15 mouse cellular contexts compared by ENCODE assay signal in the genomic region with DNA sequence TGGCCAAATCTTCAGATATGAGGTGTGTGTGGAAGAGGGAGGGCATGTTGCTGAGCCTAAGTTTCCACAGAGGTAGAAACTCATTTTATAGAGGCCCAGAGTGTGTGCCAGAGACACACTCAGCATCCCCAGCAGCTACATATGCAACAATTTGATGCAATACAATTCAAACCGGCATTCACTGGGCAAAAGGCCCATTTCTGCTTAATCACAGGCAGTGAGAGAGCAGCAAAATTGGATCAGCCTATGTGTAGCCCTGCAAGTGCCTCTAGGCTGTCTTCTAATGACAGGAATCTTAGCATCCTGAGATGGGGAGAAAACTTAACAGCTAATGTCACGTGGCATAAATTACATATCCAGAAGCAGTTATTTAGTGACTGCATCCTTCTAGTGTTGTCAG.
"Had no signal": no experiment of that assay in that cellular context is flagged by ENCODE, and none has a peak within 500 bp of the region (broad histone marks: within the 10 kb centered on the region; RNA-seq: fewer than 3 reads in every experiment).

No protein-coding gene starts in this region.

- ATAC-seq: liver, postnatal 0 days had no signal

- H3K9ac ChIP-seq: limb, embryonic 12.5 days; liver, embryonic 13.5 days; liver, postnatal 0 days; lung, embryonic 15.5 days had no signal

- H3K9me3 ChIP-seq: limb, embryonic 12.5 days; liver, embryonic 13.5 days; lung, embryonic 15.5 days had no signal

- H3K4me1 ChIP-seq: limb, embryonic 12.5 days; liver, embryonic 13.5 days; lung, embryonic 15.5 days; megakaryocyte, embryonic 14.5 days had no signal

- H3K4me2 ChIP-seq: limb, embryonic 12.5 days; liver, embryonic 13.5 days; lung, embryonic 15.5 days had no signal

- DNase-seq: kidney, postnatal 36 days; layer of hippocampus, adult 9-11 months; layer of hippocampus, postnatal 36 days; liver; liver, embryonic 13.5 days; liver, postnatal 0 days; lung, postnatal 14 days; midbrain, embryonic 14.5 days; right cerebral cortex, postnatal 14 days; thymus, postnatal 36 days had no signal

- H3K27me3 ChIP-seq: limb, embryonic 12.5 days; liver, embryonic 13.5 days; lung, embryonic 15.5 days had no signal

- H3K4me3 ChIP-seq: limb, embryonic 12.5 days; liver, embryonic 13.5 days; lung, embryonic 15.5 days; megakaryocyte, embryonic 14.5 days had no signal

- H3K27ac ChIP-seq: kidney, postnatal 0 days; limb, embryonic 12.5 days; liver, embryonic 13.5 days; lung, embryonic 15.5 days; macrophage had no signal
